Mouse (Mus musculus): ENCODE data around the gene Fancf.

Gene Fancf

DNA sequence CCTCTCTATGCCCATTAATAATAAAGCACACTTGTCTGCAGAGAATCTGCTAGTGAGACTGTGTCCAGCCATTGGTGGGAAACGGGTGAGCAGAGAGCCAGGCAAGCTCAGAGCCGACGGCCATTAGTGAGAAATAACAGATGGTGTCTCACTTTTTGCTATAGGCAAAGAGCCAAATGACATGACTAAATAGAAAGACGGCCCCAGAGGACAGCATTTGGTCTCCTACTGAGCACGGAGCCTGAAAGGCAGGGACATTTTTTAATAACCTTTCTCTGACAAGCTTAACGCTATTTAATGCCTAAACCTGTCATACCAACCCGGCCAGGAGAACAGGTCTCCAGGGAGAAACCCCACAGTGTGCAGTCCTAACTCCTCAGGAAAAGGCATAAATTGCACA, 30.1 kb downstream of the Fancf start:
- DNase-seq = no peak

DNA sequence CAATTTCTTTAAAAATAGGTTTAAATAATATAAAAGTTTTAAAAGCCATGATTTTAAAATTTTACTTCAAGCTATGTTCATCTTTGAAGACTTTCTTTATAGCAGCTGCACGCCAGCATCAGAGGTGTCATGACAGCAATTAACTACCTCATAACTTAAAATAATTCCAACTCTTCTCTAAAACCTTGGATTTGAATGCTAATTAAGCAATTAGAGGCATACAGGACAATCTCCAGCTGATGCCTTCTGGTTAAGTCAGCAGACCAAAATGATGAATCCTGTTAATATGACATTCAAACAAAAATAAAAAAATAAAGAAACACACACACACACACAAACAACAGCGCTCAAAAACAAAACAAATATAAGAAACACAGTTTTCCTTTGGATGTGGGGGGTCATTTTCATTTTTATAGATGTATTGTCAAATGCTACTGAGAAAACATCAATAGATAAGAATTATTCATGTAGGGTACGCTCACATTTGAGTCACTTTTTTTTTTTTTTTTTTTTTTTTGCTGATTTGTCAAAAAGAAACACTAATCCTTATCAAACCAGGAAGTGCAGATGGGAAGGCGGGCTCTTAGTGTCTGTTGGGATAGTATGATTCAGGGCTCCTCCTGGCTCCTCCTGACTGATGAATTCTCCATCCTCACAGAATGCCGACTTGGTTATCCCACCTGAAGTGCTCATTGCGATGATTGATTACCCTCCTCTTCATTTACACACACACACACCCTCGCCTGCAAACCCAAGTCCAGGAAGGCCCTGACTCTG, 38.3 kb downstream of the Fancf start:
- no peak for DNase-seq

DNA sequence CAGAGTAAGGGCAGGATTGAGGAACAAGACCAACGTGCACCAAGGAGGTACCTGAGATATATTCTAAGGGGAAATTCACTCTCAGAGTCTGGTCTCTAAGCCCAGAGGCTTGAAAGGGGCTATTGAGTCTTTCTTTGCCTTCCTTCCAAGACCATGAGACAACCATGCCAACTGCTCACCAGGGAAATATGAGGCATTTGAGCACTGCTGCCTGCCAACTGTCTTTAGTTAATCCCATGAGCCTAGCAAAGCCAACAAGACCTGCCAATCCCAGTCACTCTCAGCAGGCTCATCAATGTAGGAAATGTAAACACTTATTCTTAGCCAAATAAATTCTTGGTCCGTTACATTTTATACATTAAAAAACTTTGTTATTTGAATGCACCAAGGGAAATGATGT, 40.6 kb downstream of the Fancf start:
- DNase-seq = no peak

DNA sequence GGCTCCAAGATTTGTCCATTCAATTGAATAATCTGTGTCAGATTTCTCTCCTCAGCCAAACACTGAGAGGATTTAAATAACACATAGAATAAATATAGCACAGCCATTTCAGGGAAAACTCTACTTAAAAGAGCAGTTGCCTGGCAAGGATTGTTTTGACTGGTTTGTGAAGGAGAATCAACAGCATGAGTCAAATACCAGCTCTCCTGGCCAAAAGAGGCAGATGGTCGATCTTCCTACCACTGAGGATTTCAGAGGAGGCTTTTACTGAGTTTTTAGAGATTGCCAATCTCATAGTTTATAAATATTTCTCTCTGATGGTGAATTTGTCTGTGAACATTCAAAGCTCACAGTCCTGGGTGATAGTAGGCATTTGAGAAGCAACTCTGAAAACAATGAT, 42.2 kb downstream of the Fancf start:
- DNase-seq = no peak

DNA sequence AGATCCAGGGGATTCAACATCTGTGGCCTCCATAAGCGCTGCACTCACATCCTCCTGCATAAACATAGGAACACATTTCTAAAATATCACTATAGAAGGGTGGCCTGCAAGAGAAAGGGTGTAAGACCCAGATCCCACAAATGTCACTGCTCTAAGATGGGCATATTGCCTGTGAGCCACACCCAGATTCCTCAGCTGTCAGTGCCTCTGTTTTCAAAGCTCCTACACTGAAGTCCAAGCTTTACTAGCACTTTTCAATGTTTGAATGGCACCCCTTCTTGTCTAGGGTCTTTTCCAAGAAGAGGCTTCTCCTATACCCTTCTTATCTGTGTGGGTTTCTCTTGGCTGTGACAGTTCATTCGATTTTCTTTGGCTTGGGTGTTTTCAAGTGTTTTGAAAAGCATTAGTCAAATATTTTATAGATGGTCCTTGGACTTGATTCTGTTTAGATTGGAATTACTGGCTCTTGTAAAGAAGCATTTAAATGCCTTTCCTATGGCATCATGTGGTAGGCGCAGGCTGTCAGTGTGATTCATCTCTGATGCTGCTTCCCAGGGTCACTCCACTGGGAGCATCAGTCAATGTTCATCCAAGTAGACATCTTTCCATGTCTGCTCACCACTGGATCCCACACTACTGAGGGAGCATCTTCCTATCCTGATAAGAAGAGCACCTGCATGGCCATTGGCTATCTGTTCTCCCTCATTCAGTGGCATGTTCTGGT, 43.7 kb downstream of the Fancf start:
- DNase-seq = no peak

DNA sequence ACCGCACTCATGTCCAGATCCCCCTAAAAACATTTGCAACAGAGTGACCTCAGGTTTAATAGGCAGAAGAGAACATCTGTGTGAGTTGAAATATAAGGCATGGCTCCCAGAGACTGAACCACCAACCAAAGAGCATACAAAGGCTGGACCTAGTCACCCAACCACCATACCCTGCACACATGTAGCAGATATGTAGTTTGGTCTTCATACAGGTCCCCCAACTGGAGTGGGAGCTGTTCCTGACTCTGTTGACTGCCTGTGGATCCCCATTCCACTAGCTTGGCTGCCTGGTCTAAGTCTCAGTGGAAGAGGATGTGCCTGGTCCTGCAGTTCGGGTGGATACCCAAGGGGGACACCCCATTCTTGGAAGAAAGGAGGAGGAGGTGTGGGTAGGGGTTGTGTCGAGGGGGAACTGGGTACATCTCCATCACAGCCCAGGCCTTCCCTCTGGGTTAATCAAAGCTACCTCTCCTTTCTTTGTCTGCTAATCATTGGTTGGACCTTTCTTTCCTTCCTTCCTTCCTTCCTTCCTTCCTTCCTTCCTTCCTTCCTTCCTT, 45.7 kb downstream of the Fancf start:
- no peak for DNase-seq

DNA sequence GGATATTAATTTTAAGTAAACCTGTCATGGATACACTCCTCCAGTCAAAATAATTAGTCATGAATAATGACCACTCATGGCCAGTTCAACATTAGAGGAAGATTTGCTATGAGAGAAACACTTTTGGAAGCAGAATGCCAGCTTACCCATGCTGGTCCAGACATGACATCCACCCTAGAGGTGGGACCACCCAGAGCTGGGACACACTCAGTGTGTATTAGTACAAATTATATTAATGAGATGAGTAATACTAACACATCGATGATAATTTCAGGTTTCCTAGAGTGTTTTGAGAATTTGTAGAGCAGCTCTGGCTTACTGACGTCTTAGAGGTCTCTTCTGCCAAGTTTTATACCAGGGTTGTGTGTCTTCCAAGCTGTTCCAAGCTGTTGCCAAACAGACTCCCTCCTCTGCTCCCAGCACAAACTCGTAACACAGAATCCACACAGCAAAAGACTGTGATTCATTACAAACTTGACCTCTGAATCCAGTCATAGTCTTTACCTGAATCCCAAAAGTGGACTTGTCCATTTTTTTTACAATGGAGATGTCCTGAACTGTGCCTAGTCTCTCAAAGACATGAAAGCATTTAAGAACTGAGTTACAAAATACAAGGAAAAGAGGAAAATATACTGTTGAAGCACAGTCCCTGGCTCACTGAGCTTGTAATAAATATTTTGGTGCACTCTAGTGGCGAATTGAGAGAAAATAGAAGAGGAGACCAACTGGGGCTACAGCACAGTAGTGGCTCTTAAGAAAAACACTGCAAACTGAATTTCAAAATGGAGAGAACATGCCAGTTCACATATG, 46.4 kb downstream of the Fancf start:
- no peak for DNase-seq
